Mouse (Mus musculus) embryonic fibroblast, embryonic 13.5 days (primary cell): ENCODE measurements around the gene Themis3.

Source experiments
- CTCF ChIP-seq: IDR thresholded peaks from 2 replicates; pipeline ENCODE4 v1.5.1; 2011; ENCODE audit warnings: mild to moderate bottlenecking, control low read depth, low read length, moderate library complexity, borderline replicate concordance; ENCODE audit not compliant: insufficient read depth
- POLR2A ChIP-seq: IDR thresholded peaks from 2 replicates; pipeline ENCODE4 v1.6.1; 2011; ENCODE audit warnings: low read depth, mild to moderate bottlenecking, control low read depth, low read length, moderate library complexity

DNA sequence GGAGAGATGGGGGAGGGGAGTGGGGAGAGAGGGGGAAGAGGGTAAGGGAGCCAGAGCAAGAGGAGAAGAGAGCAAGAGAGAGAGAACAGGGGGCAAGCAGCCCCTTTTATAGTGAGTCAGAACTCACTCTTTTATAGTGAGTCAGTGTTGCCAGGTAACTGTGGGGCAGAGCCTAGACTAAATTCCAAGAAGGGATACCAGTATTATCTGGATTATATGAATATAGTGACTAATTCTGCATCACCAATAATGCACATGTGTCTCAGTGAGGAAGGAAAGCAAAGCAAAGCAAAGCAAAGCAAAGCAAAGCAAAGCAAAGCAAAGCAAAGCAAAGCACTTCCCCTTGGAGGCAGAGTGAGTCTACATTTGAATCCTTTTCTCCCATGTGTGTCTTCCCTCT, 835 bp upstream of the Themis3 start:
- no peak for TF ChIP-seq CTCF
- no peak for TF ChIP-seq POLR2A
